Mouse (Mus musculus): ENCODE measurements around the gene Cope. TPM values are rescaled to one million over a fixed set of nuclear protein-coding genes. Genes with fewer than 3 reads are reported as not detected.
A peak's percentile ranks its signal among the peaks of the same experiment; 100 is the strongest.

The Cope gene
- polyA plus RNA-seq, 1 experiment = 753 TPM

DNA sequence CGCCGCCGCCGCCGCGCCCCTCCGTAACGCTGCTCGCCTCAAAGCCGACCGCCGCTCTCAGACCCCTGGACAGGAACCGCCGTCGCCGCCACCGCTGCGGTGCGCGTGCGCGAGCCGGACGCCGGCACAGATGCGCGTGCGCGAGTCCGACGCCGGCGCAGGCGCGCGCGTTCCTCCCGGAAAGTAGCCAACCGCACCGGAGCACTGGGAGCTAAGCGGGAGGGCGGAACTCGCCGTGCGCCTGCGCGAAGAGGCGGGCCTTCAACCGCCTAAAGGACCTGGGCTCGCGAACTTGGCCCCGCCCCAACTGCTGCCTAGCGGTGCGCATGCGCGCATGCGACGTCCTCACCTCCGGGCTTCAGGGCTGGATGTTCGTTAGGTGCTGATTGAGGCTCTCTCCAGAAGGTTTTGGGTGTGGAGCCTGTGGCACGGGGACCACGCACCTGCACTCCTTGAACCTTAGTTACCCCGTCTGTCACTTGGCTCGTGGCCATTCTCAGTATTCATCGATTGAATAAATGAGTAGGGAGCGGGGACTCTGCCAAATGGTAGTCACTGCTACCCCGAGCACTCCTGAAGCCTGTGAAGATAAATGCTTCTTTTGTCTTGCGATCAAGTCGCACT, 51.0 kb downstream of the Cope start, which contains the start of gene Upf1:
Gene Upf1, minus strand, starts transcription at position 85 of the 624 bp plus-strand sequence.
- Histone ChIP-seq H3K4me3 (ENCODE audit: low read depth, low read length) (peak within 1 kb of the TSS; percentile 89), H3K27ac (ENCODE audit: insufficient read depth, low read depth, low read length) (peak within 1 kb of the TSS; percentile 72), H3K4me1 (ENCODE audit: control insufficient read depth, insufficient read depth, insufficient read length, low read length) (peaks cover 40% of the 10 kb centered on the region), H3K27me3 (ENCODE audit: control insufficient read depth, insufficient read depth, low read length) (no peaks in the 10 kb centered on the region), H3K36me3 (ENCODE audit: control insufficient read depth, insufficient read depth, low read length) (peaks cover 6% of the 10 kb centered on the region; the same call in 1 of the 2 replicates)
- WGBS = under 1% methylated on average over 68 of the region's 69 CpGs
- TF ChIP-seq POLR2A (IDR thresholded peaks at IDR 0.05; ENCODE audit: low read depth, low read length) (peak; percentile 78), CTCF (IDR thresholded peaks at IDR 0.05; ENCODE audit: extremely low read depth, insufficient read length, insufficient replicate concordance, low read depth, low read length) (no peak)

- H3K27ac ChIP-seq (ENCODE audit: insufficient read depth, low read depth, low read length) = peak overlapping the region; percentile 72
- WGBS = 14% methylated on average over 4 of the region's 4 CpGs
- H3K4me1 ChIP-seq (ENCODE audit: control insufficient read depth, insufficient read depth, insufficient read length, low read length) = peaks cover 33% of the 10 kb centered on the region
- H3K36me3 ChIP-seq (ENCODE audit: control insufficient read depth, insufficient read depth, low read length) = peaks cover 5% of the 10 kb centered on the region; the same call in 1 of the 2 replicates
- no peaks in the 10 kb centered on the region for H3K27me3 ChIP-seq (ENCODE audit: control insufficient read depth, insufficient read depth, low read length)
- H3K4me3 ChIP-seq (ENCODE audit: low read depth, low read length) = peak overlapping the region; percentile 57
- TF ChIP-seq CTCF (IDR thresholded peaks at IDR 0.05; ENCODE audit: extremely low read depth, insufficient read length, insufficient replicate concordance, low read depth, low read length) = no peak
Observed at GRCm38 (mm10) chr8:70354004-70354403, 51.7 kb downstream of the Cope start.

DNA sequence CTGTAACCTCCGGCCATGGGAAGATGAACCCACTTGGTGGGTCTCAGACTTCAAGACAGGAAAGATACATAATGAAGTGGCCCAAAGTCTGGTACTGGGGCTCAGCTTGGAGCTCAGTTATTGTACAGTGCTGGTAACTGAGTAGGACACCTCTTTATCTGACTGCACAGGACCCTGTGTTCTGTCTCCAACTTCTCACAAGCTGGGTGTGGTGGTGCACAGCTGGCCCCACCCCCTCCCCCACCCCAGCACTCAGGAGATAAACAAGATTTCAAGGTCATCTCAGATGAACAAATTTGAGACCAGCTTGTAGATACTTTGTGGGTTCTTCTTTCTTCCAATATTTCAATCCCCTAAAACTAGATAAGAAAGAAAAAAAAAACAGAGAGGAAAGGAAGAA, 53.8 kb downstream of the Cope start:
- H3K4me1 ChIP-seq (ENCODE audit: control insufficient read depth, insufficient read depth, insufficient read length, low read length) = peaks cover 17% of the 10 kb centered on the region; the same call in 1 of the 2 replicates
- H3K27ac ChIP-seq (ENCODE audit: insufficient read depth, low read depth, low read length) = no peak overlapping the region
- TF ChIP-seq CTCF (IDR thresholded peaks at IDR 0.05; ENCODE audit: extremely low read depth, insufficient read length, insufficient replicate concordance, low read depth, low read length) (no peak), POLR2A (IDR thresholded peaks at IDR 0.05; ENCODE audit: low read depth, low read length) (no peak)
- no peaks in the 10 kb centered on the region for H3K36me3 ChIP-seq (ENCODE audit: control insufficient read depth, insufficient read depth, low read length)
- no peak overlapping the region for H3K4me3 ChIP-seq (ENCODE audit: low read depth, low read length)
- 89% methylated on average over 1 of the region's 1 CpGs for WGBS
- no peaks in the 10 kb centered on the region for H3K27me3 ChIP-seq (ENCODE audit: control insufficient read depth, insufficient read depth, low read length)

- Histone ChIP-seq H3K4me1 (ENCODE audit: control insufficient read depth, insufficient read depth, insufficient read length, low read length) (peaks cover 6% of the 10 kb centered on the region), H3K4me3 (ENCODE audit: low read depth, low read length) (no peak overlapping the region), H3K27me3 (ENCODE audit: control insufficient read depth, insufficient read depth, low read length) (no peaks in the 10 kb centered on the region), H3K36me3 (ENCODE audit: control insufficient read depth, insufficient read depth, low read length) (no peaks in the 10 kb centered on the region), H3K27ac (ENCODE audit: insufficient read depth, low read depth, low read length) (no peak overlapping the region)
- TF ChIP-seq POLR2A (IDR thresholded peaks at IDR 0.05; ENCODE audit: low read depth, low read length) (no peak), CTCF (IDR thresholded peaks at IDR 0.05; ENCODE audit: extremely low read depth, insufficient read length, insufficient replicate concordance, low read depth, low read length) (no peak)
- WGBS = 26% methylated on average over 3 of the region's 3 CpGs
Observed at GRCm38 (mm10) chr8:70359411-70359810, 57.1 kb downstream of the Cope start.

DNA sequence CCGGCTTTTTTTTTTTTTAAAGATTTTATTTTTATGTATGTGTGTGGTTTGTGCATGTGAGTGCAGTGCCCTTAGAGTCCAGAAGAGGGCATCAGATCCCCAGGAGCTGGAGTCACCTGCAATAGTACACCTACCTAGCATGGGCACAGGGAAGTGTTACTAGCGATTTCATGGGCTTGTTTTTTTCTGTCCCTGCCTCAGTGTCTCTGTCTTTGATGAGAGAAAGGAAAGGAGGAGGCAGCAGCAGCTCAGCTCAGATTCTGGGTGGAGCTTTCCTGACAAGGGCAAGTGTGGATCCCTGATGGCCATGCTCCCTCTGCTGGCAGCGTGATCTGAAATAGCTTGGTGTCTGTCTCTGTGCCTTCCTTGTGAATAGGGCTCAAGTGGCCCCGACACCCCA, 58.5 kb downstream of the Cope start:
- TF ChIP-seq POLR2A (IDR thresholded peaks at IDR 0.05; ENCODE audit: low read depth, low read length) (no peak), CTCF (IDR thresholded peaks at IDR 0.05; ENCODE audit: extremely low read depth, insufficient read length, insufficient replicate concordance, low read depth, low read length) (peak; percentile 53; the same call in 1 of the 2 replicates)
- no peaks in the 10 kb centered on the region for H3K36me3 ChIP-seq (ENCODE audit: control insufficient read depth, insufficient read depth, low read length)
- H3K27me3 ChIP-seq (ENCODE audit: control insufficient read depth, insufficient read depth, low read length) = no peaks in the 10 kb centered on the region
- H3K4me3 ChIP-seq (ENCODE audit: low read depth, low read length) = no peak overlapping the region
- peaks cover 8% of the 10 kb centered on the region for H3K4me1 ChIP-seq (ENCODE audit: control insufficient read depth, insufficient read depth, insufficient read length, low read length)
- no peak overlapping the region for H3K27ac ChIP-seq (ENCODE audit: insufficient read depth, low read depth, low read length)
- 61% methylated on average over 4 of the region's 4 CpGs for WGBS

- Histone ChIP-seq H3K4me3 (ENCODE audit: low read depth, low read length) (no peak overlapping the region), H3K27me3 (ENCODE audit: control insufficient read depth, insufficient read depth, low read length) (no peaks in the 10 kb centered on the region)
- WGBS = 84% methylated on average over 10 of the region's 10 CpGs
Observed at GRCm38 (mm10) chr8:70361484-70362032, 59.2 kb downstream of the Cope start.

More at GRCm38 (mm10) chr8:70361484-70362032, 59.2 kb downstream of the Cope start:
- Histone ChIP-seq H3K27ac (ENCODE audit: insufficient read depth, low read depth, low read length) (no peak overlapping the region), H3K36me3 (ENCODE audit: control insufficient read depth, insufficient read depth, low read length) (no peaks in the 10 kb centered on the region), H3K4me1 (ENCODE audit: control insufficient read depth, insufficient read depth, insufficient read length, low read length) (peaks cover 8% of the 10 kb centered on the region)
- no peak for TF ChIP-seq POLR2A (IDR thresholded peaks at IDR 0.05; ENCODE audit: low read depth, low read length)
- no peak for TF ChIP-seq CTCF (IDR thresholded peaks at IDR 0.05; ENCODE audit: extremely low read depth, insufficient read length, insufficient replicate concordance, low read depth, low read length)

Other genes with a start within 250 kb of the Cope start
- 608 and 1,607 TPM in 2 replicates for gene Tm6sf2, start 229.6 kb upstream of the Cope start, polyA plus RNA-seq (2012; rRNA removed)
- gene Hapln4, start 219.1 kb upstream of the Cope start, polyA plus RNA-seq (2012; rRNA removed) = 0.53 and 2.5 TPM in 2 replicates
- 0.04 TPM in 1 of 2 replicates, not detected in the other for gene Ncan, start 181.6 kb upstream of the Cope start, polyA plus RNA-seq (2012; rRNA removed)
- gene Nr2c2ap, start 171.2 kb upstream of the Cope start, polyA plus RNA-seq (2012; rRNA removed) = 4.9 and 9.2 TPM in 2 replicates
- 23.9 and 44.9 TPM in 2 replicates for gene Rfxank, start 163.4 kb upstream of the Cope start, polyA plus RNA-seq (2012; rRNA removed)
- gene Borcs8, start 163.0 kb upstream of the Cope start, polyA plus RNA-seq (2012; rRNA removed) = 43.3 and 83.7 TPM in 2 replicates
- gene Mef2b, start 162.8 kb upstream of the Cope start, polyA plus RNA-seq (2012; rRNA removed) = 1.6 and 5.3 TPM in 2 replicates
- gene Tmem161a, start 130.2 kb upstream of the Cope start, polyA plus RNA-seq (2012; rRNA removed) = 66.9 and 89.5 TPM in 2 replicates
- gene Slc25a42, start 90.2 kb upstream of the Cope start, polyA plus RNA-seq (2012; rRNA removed) = 16.7 and 23.2 TPM in 2 replicates
- gene Sugp2, start 68.3 kb upstream of the Cope start, polyA plus RNA-seq (2012; rRNA removed) = 8.5 and 23.4 TPM in 2 replicates
- 11.6 and 17.9 TPM in 2 replicates for gene Armc6, start 68.1 kb upstream of the Cope start, polyA plus RNA-seq (2012; rRNA removed)
- 4.8 and 9.4 TPM in 2 replicates for gene Homer3, start 19.7 kb upstream of the Cope start, polyA plus RNA-seq (2012; rRNA removed)
- gene Ddx49, start within 50 bp of the Cope start, polyA plus RNA-seq (2012; rRNA removed) = 31.7 and 49.4 TPM in 2 replicates
- gene Cers1, start 13.3 kb downstream of the Cope start, polyA plus RNA-seq (2012; rRNA removed) = 0.27 and 0.89 TPM in 2 replicates
- 1.1 and 1.6 TPM in 2 replicates for gene Gdf1, start 27.3 kb downstream of the Cope start, polyA plus RNA-seq (2012; rRNA removed)
- gene Upf1, start 50.8 kb downstream of the Cope start, polyA plus RNA-seq (2012; rRNA removed) = 29.1 and 43.8 TPM in 2 replicates
- gene Comp, start 71.0 kb downstream of the Cope start, polyA plus RNA-seq (2012; rRNA removed) = 0.13 and 1.2 TPM in 2 replicates
- 9.4 and 15.1 TPM in 2 replicates for gene Crtc1, start 137.1 kb downstream of the Cope start, polyA plus RNA-seq (2012; rRNA removed)
- 24.9 and 30.8 TPM in 2 replicates for gene Klhl26, start 174.4 kb downstream of the Cope start, polyA plus RNA-seq (2012; rRNA removed)
- gene Tmem59l, start 184.8 kb downstream of the Cope start, polyA plus RNA-seq (2012; rRNA removed) = 1.2 and 1.6 TPM in 2 replicates
- 2.3 and 27.3 TPM in 2 replicates for gene Crlf1, start 190.6 kb downstream of the Cope start, polyA plus RNA-seq (2012; rRNA removed)
- gene Rex1bd, start 204.2 kb downstream of the Cope start, polyA plus RNA-seq (2012; rRNA removed) = 137 and 244 TPM in 2 replicates
- 606 and 770 TPM in 2 replicates for gene Uba52, start 208.3 kb downstream of the Cope start, polyA plus RNA-seq (2012; rRNA removed)
- gene Fkbp8, start 225.2 kb downstream of the Cope start, polyA plus RNA-seq (2012; rRNA removed) = 300 and 623 TPM in 2 replicates
- gene Kxd1, start 225.4 kb downstream of the Cope start, polyA plus RNA-seq (2012; rRNA removed) = 34.3 and 64.4 TPM in 2 replicates
- gene Ell, start 236.9 kb downstream of the Cope start, polyA plus RNA-seq (2012; rRNA removed) = 20.5 and 45.6 TPM in 2 replicates